Mouse (Mus musculus) hindbrain, embryonic 16.5 days (tissue): ENCODE data around the gene AI837181. TPM values are rescaled to one million over a fixed set of nuclear protein-coding genes. Genes with fewer than 3 reads are reported as not detected.

Source experiments
- ATAC-seq: fragments of 200-750 bp; cut with Nextera tagmentation; 2 replicates; pipeline ENCODE4 v1.8.0; 2017; ENCODE audit warnings: moderate TSS enrichment, moderate library complexity
- H3K27ac ChIP-seq: fragments of 300-500 bp; sonication (generic); 2 replicates; pipeline ENCODE4 v1.5.1; 2014; ENCODE audit warnings: low read depth, mild to moderate bottlenecking, control low read depth, low read length, moderate library complexity
- H3K27me3 ChIP-seq: fragments of 300-500 bp; sonication (generic); replicated peaks from 2 replicates; pipeline ENCODE4 v1.6.1; 2014; ENCODE audit warnings: low read length; ENCODE audit not compliant: control insufficient read depth, insufficient read depth
- H3K36me3 ChIP-seq: fragments of 300-500 bp; sonication (generic); 2 replicates; pipeline ENCODE4 v1.6.1; 2014; ENCODE audit warnings: mild to moderate bottlenecking, low read length, moderate library complexity, mixed read lengths; ENCODE audit not compliant: control insufficient read depth, insufficient read depth
- H3K4me1 ChIP-seq: fragments of 300-500 bp; sonication (generic); 2 replicates; pipeline ENCODE4 v1.6.1; 2014; ENCODE audit warnings: low read depth, low read length; ENCODE audit not compliant: control insufficient read depth, insufficient read depth
- H3K4me2 ChIP-seq: fragments of 300-500 bp; sonication (generic); 2 replicates; pipeline ENCODE4 v1.6.1; 2014; ENCODE audit warnings: mild to moderate bottlenecking, low read length, control low read depth, moderate library complexity
- H3K4me3 ChIP-seq: fragments of 300-500 bp; sonication (generic); 2 replicates; pipeline ENCODE4 v1.5.1; 2014; ENCODE audit warnings: mild to moderate bottlenecking, low read length, control low read depth, moderate library complexity
- H3K9ac ChIP-seq: fragments of 300-500 bp; sonication (generic); 2 replicates; pipeline ENCODE4 v1.6.1; 2014; ENCODE audit warnings: low read depth, mild to moderate bottlenecking, control low read depth, low read length, moderate library complexity
- H3K9me3 ChIP-seq: fragments of 300-500 bp; sonication (generic); 2 replicates; pipeline ENCODE4 v1.6.1; 2014; ENCODE audit warnings: mild to moderate bottlenecking, low read length, moderate library complexity; ENCODE audit not compliant: control insufficient read depth
- WGBS: fragments of 180-500 bp; shearing (Covaris S2); extraction: QIAGEN DNeasy Blood & Tissue Kit; methylation state at CpG from one replicate; pipeline ENCODE4 v1.1.7; 2014; 5-methylcytosine and 5-hydroxymethylcytosine counted together
- polyA plus RNA-seq: library from polyadenylated mRNA; unstranded; fragments of >200 nt; fragmentation: Nextera tagmentation; extraction: Ambion mirVana; gene quantifications from 2 replicates; pipeline ENCODE4 v1.2.1, GENCODE M21; 2015

Gene AI837181
- polyA plus RNA-seq, 1 experiment from 2014 or later, result 38.5 TPM

- peaks cover 45% of the 10 kb centered on the region for H3K4me1 ChIP-seq
- no peaks in the 10 kb centered on the region for H3K27me3 ChIP-seq
- H3K27ac ChIP-seq, result peak overlapping the region; percentile 79
- peak overlapping the region; percentile 94 for H3K4me2 ChIP-seq
- peak overlapping the region; percentile 82 for H3K9ac ChIP-seq
- peaks cover 10% of the 10 kb centered on the region for H3K36me3 ChIP-seq
- no peak for ATAC-seq
- peak overlapping the region; percentile 73 for H3K4me3 ChIP-seq
- no peaks in the 10 kb centered on the region for H3K9me3 ChIP-seq
- WGBS, result 26% methylated on average over 3 of the region's 3 CpGs
These were observed 35.0 kb downstream of the AI837181 start for GRCm38 (mm10) chr19:5459896-5460295.

- H3K9ac ChIP-seq, result peak within 1 kb of the TSS; percentile 82
- no peaks in the 10 kb centered on the region for H3K27me3 ChIP-seq
- H3K4me3 ChIP-seq, result peak within 1 kb of the TSS; percentile 73
- peaks cover 39% of the 10 kb centered on the region for H3K4me1 ChIP-seq
- peak within 1 kb of the TSS; percentile 79 for H3K27ac ChIP-seq
- WGBS, result under 1% methylated on average over 32 of the region's 32 CpGs
- peaks cover 15% of the 10 kb centered on the region for H3K36me3 ChIP-seq
- no peaks in the 10 kb centered on the region for H3K9me3 ChIP-seq
- ATAC-seq, result peak; percentile 66
- peak within 1 kb of the TSS; percentile 94 for H3K4me2 ChIP-seq
These were observed 35.5 kb downstream of the AI837181 start, which contains the start of gene Fibp for GRCm38 (mm10) chr19:5460465-5460911. TSS of gene Fibp (plus strand) at chr19:5460615.

GRCm38 (mm10) chr19:5461411-5461810, 36.5 kb downstream of the AI837181 start:
- Histone ChIP-seq H3K9me3 (no peaks in the 10 kb centered on the region), H3K4me2 (peak overlapping the region; percentile 94), H3K4me1 (peaks cover 30% of the 10 kb centered on the region), H3K9ac (peak overlapping the region; percentile 82), H3K4me3 (peak overlapping the region; percentile 73), H3K36me3 (peaks cover 20% of the 10 kb centered on the region), H3K27me3 (no peaks in the 10 kb centered on the region), H3K27ac (no peak overlapping the region)
- WGBS, result 88% methylated on average over 6 of the region's 6 CpGs
- ATAC-seq, result no peak

DNA sequence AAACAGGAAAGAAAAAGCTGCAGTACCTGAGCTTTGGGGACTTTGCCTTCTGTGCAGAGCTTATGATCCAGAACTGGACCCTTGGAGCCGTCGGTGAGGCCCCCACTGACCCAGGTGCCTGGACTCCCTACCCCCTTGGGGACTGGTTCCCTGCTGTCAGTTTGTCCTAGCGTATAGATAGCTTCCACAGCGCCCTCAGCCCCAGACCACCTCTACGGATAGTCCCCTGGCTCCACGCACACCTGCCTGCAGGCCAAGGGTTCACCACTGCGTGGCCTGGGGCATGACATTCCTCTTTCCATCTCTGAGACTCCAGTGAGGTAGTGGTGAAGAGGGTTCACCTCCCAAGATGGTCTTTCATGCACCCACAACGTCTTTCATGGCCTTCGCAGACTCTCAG, 38.3 kb downstream of the AI837181 start:
- ATAC-seq, result no peak
- WGBS, result 87% methylated on average over 9 of the region's 9 CpGs
- Histone ChIP-seq H3K4me1 (peaks cover 23% of the 10 kb centered on the region), H3K36me3 (peaks cover 32% of the 10 kb centered on the region), H3K27me3 (no peaks in the 10 kb centered on the region), H3K9ac (no peak overlapping the region), H3K27ac (no peak overlapping the region), H3K9me3 (no peaks in the 10 kb centered on the region), H3K4me3 (no peak overlapping the region), H3K4me2 (no peak overlapping the region)

- Histone ChIP-seq H3K9ac (peak overlapping the region; percentile 43), H3K4me3 (peak overlapping the region; percentile 28), H3K36me3 (peaks cover 32% of the 10 kb centered on the region), H3K4me2 (peak overlapping the region; percentile 50), H3K27me3 (no peaks in the 10 kb centered on the region), H3K27ac (peak overlapping the region; percentile 69), H3K9me3 (no peaks in the 10 kb centered on the region), H3K4me1 (peaks cover 22% of the 10 kb centered on the region)
- WGBS, result 36% methylated on average over 14 of the region's 15 CpGs
- ATAC-seq, result peak; percentile 57; the same call in 1 of the 2 replicates
These were observed 39.0 kb downstream of the AI837181 start for GRCm38 (mm10) chr19:5463791-5464562.

DNA sequence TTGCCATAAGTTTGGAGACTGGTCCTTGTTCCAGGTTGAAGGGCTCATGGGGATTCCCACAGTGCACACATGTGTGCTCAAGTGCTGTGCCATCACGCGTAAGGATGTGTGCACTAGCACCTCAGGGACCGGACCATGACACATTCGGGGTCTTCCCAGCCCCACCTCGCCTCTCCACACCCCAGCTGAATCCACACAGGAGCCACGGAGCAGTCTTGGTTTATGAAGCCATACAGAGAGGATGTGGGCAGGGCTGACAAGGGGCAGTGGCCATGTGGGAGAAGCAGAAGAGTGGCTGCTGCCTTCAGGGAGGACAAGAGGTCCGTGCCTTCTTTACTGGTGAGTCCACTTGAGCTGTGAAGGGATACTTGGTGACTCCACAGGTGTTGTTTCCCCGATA, 40.1 kb downstream of the AI837181 start:
- no peaks in the 10 kb centered on the region for H3K27me3 ChIP-seq
- H3K9me3 ChIP-seq, result no peaks in the 10 kb centered on the region
- H3K27ac ChIP-seq, result no peak overlapping the region; the same call in 1 of the 2 replicates
- no peak for ATAC-seq
- H3K9ac ChIP-seq, result no peak overlapping the region
- peaks cover 19% of the 10 kb centered on the region for H3K4me1 ChIP-seq
- H3K4me2 ChIP-seq, result no peak overlapping the region
- no peak overlapping the region for H3K4me3 ChIP-seq
- WGBS, result 94% methylated on average over 8 of the region's 8 CpGs
- H3K36me3 ChIP-seq, result peaks cover 32% of the 10 kb centered on the region

DNA sequence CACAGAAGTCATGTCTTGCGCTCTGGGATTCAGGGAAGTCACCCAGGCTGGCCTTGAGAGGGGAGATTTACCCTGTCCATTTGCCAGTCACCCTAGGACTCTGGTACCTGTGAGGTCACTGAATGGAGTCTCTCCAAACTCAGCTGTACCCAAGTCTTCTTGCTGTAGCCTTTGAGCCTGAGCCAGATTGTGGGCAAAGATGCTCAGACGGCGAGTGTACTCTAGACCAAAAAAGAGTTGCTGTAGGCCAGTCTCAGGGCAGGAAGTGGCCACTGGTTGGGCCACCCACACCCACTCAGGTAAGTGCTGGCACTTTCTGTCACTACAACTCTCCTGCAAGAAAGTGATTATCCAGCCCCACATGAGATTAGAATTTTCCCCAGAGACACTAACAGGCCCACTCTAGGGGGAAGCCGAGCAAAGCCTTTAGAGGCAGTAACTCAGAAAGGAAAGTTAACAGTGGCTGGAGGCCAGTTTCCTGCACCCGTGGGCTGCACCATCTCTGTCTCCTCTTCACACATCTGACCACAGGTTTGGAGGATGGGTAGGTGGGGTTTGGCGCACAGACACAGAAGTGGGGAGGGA, 42.1 kb downstream of the AI837181 start:
- H3K9ac ChIP-seq, result no peak overlapping the region
- H3K4me3 ChIP-seq, result no peak overlapping the region
- no peak overlapping the region for H3K27ac ChIP-seq
- H3K27me3 ChIP-seq, result no peaks in the 10 kb centered on the region
- H3K4me2 ChIP-seq, result no peak overlapping the region
- peaks cover 29% of the 10 kb centered on the region for H3K36me3 ChIP-seq
- H3K4me1 ChIP-seq, result peaks cover 7% of the 10 kb centered on the region
- 93% methylated on average over 6 of the region's 6 CpGs for WGBS
- no peak for ATAC-seq
- H3K9me3 ChIP-seq, result no peaks in the 10 kb centered on the region

GRCm38 (mm10) chr19:5468374-5468773, 43.4 kb downstream of the AI837181 start, which contains the start of gene Ctsw:
TSS of gene Ctsw (minus strand) at chr19:5468507.
- Histone ChIP-seq H3K9ac (no peak within 1 kb of the TSS), H3K4me3 (no peak within 1 kb of the TSS), H3K4me2 (no peak within 1 kb of the TSS), H3K9me3 (no peaks in the 10 kb centered on the region), H3K4me1 (peaks cover 7% of the 10 kb centered on the region), H3K36me3 (peaks cover 28% of the 10 kb centered on the region), H3K27ac (no peak within 1 kb of the TSS), H3K27me3 (no peaks in the 10 kb centered on the region)
- WGBS, result 63% methylated on average over 5 of the region's 5 CpGs
- no peak for ATAC-seq

DNA sequence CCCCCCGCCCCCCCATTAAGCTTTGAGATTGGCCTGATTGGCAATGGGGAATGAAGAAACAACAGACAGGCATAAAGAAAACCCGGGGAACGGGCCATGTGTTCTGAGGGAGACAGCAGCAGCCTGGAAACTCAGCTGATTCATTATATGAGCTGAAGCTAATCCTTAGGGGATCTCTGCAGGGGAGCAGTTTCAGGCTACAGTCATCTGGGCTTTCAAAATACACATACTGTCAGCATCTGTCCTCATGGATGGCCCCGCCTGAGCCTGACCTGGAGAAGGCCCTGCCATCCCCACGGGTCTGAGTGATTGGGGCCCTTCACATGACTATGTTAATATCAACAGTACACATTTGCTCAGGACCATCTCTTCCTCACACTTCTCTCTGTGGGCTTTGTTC, 46.9 kb downstream of the AI837181 start:
- ATAC-seq, result no peak
- H3K27ac ChIP-seq, result no peak overlapping the region
- H3K4me3 ChIP-seq, result no peak overlapping the region
- peaks cover 7% of the 10 kb centered on the region; the same call in 1 of the 2 replicates for H3K36me3 ChIP-seq
- WGBS, result 35% methylated on average over 5 of the region's 5 CpGs
- no peaks in the 10 kb centered on the region for H3K9me3 ChIP-seq
- H3K27me3 ChIP-seq, result no peaks in the 10 kb centered on the region
- H3K4me2 ChIP-seq, result no peak overlapping the region
- H3K4me1 ChIP-seq, result peaks cover 20% of the 10 kb centered on the region
- no peak overlapping the region for H3K9ac ChIP-seq
